Mouse (Mus musculus): ENCODE results near the gene Olfr152. TPM values are rescaled to one million over a fixed set of nuclear protein-coding genes. Genes with fewer than 3 reads are reported as not detected.

Olfr152 gene
- polyA plus RNA-seq (2014; fragmentation: Nextera tagmentation; extraction: Ambion mirVana), result not detected in 2 replicates

DNA sequence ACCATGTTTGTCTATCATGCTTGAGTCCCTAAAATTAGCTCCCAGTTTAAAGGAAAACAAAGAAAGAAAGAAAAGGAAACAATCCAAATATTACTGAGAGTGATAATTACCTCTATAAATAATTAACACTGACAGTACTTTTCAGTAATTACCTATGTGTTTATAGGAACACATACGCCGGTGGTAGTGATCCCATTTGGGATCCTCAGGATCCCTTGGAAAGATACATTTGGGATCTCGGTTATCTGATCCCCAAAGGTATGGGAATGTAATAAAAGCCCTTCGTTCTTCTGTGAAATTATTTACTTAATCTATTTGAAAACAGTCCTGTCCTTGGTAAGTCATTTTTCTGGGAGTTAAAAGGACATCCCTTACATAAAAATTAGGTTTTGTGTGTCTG lies at the start of gene Olfr152:
Gene Olfr152, plus strand, starts transcription at position 301 of the 400 bp plus-strand sequence.
- ATAC-seq (replicated peaks; ENCODE audit: low FRiP score, low TSS enrichment, low read depth) (no peak), DNase-seq (ENCODE audit: low spot score) (no peak)
- H3K9ac ChIP-seq (ENCODE audit: low read length), result no peak within 1 kb of the TSS
- H3K27me3 ChIP-seq (replicated peaks; ENCODE audit: control insufficient read depth, insufficient read depth, low read length), result no peaks in the 10 kb centered on the region
- 80% methylated on average over 4 of the region's 4 CpGs for WGBS
- H3K4me1 ChIP-seq (replicated peaks; ENCODE audit: control insufficient read depth, insufficient read depth, low read length), result no peaks in the 10 kb centered on the region
- H3K9me3 ChIP-seq (ENCODE audit: control insufficient read depth, low read length), result no peaks in the 10 kb centered on the region
- no peak within 1 kb of the TSS for H3K4me3 ChIP-seq (ENCODE audit: low read depth, low read length)
- no peaks in the 10 kb centered on the region for H3K36me3 ChIP-seq (ENCODE audit: control insufficient read depth, insufficient read depth, low read length)
- no peak within 1 kb of the TSS for H3K4me2 ChIP-seq (ENCODE audit: low read length)
- H3K27ac ChIP-seq (ENCODE audit: low read depth), result no peak within 1 kb of the TSS

DNA sequence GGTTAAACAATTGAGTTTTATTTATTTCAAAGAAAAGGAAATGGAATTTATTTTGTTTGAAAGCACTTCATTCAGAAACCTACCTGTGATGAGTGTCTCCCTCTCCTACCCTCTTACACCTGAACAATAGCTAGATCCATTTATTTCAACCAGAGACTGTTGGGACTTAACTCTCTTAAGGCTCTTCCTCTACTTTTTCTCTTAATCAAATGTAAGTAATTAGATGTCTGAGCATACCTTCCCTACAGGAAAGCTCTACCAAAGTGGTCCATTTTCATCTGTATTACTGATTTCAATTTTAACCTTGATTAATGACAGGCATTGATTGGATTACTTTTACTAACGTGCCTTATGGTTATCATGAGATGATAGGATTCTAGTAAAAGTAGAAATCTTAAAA lies 39.4 kb upstream of the Olfr152 start, which contains the start of gene Olfr1138:
Gene Olfr1138, minus strand, starts transcription at position 101 of the 400 bp plus-strand sequence.
- Histone ChIP-seq H3K27me3 (replicated peaks; ENCODE audit: control insufficient read depth, insufficient read depth, low read length) (no peaks in the 10 kb centered on the region), H3K9ac (ENCODE audit: low read length) (no peak within 1 kb of the TSS), H3K36me3 (ENCODE audit: control insufficient read depth, insufficient read depth, low read length) (no peaks in the 10 kb centered on the region), H3K27ac (ENCODE audit: low read depth) (no peak within 1 kb of the TSS), H3K4me2 (ENCODE audit: low read length) (no peak within 1 kb of the TSS), H3K9me3 (ENCODE audit: control insufficient read depth, low read length) (no peaks in the 10 kb centered on the region), H3K4me1 (replicated peaks; ENCODE audit: control insufficient read depth, insufficient read depth, low read length) (no peaks in the 10 kb centered on the region), H3K4me3 (ENCODE audit: low read depth, low read length) (no peak within 1 kb of the TSS)
- ATAC-seq (replicated peaks; ENCODE audit: low FRiP score, low TSS enrichment, low read depth), result no peak
- 87% methylated on average over 1 of the region's 1 CpGs for WGBS
- no peak for DNase-seq (ENCODE audit: low spot score)

DNA sequence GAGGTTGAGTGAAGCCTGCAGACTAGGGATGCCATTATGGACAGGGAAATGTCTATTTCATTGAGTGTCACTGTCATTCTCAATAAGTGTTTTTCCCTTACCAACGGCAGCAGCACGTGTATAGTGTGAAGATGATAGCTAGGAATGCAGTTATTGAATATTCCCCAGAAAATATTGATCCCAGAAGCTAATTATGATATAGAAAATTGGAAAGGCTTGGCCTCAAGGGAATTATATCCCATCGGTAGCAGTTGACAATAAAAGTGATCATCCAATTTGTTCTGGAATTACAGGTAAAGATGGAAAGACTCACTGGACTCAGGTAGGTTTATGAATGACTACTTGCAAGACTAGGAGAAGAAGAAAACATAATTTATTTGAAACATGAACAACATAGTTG lies 35.8 kb upstream of the Olfr152 start, which contains the start of gene Olfr1140:
Gene Olfr1140, plus strand, starts transcription at position 301 of the 400 bp plus-strand sequence.
- no peak for DNase-seq (ENCODE audit: low spot score)
- ATAC-seq (replicated peaks; ENCODE audit: low FRiP score, low TSS enrichment, low read depth), result no peak
- Histone ChIP-seq H3K36me3 (ENCODE audit: control insufficient read depth, insufficient read depth, low read length) (no peaks in the 10 kb centered on the region), H3K4me1 (replicated peaks; ENCODE audit: control insufficient read depth, insufficient read depth, low read length) (no peaks in the 10 kb centered on the region), H3K4me2 (ENCODE audit: low read length) (no peak within 1 kb of the TSS), H3K27me3 (replicated peaks; ENCODE audit: control insufficient read depth, insufficient read depth, low read length) (no peaks in the 10 kb centered on the region), H3K9ac (ENCODE audit: low read length) (no peak within 1 kb of the TSS), H3K9me3 (ENCODE audit: control insufficient read depth, low read length) (no peaks in the 10 kb centered on the region), H3K27ac (ENCODE audit: low read depth) (no peak within 1 kb of the TSS), H3K4me3 (ENCODE audit: low read depth, low read length) (no peak within 1 kb of the TSS)
- 77% methylated on average over 3 of the region's 3 CpGs for WGBS

DNA sequence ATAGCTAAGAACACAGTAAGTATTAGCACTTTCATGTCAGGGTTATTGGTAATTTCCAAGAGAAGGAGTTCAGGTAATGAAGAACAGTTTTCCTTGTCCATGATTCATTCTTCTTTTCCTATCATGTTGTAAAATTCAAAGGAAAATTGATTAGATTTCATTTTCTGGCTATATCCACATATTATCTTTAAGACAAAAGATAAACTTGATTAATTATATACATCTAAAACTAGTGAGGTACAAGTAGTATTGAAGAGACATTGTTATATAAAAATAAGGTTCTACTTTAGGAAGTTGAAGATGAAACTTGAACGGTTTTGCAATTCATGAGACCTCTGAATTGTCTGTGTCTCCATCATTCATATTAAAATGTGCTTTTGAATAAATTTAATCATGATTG lies 25.4 kb upstream of the Olfr152 start, which contains the start of gene Olfr1141:
Gene Olfr1141, minus strand, starts transcription at position 101 of the 400 bp plus-strand sequence.
- H3K9me3 ChIP-seq (ENCODE audit: control insufficient read depth, low read length), result no peaks in the 10 kb centered on the region
- ATAC-seq (replicated peaks; ENCODE audit: low FRiP score, low TSS enrichment, low read depth), result no peak

DNA sequence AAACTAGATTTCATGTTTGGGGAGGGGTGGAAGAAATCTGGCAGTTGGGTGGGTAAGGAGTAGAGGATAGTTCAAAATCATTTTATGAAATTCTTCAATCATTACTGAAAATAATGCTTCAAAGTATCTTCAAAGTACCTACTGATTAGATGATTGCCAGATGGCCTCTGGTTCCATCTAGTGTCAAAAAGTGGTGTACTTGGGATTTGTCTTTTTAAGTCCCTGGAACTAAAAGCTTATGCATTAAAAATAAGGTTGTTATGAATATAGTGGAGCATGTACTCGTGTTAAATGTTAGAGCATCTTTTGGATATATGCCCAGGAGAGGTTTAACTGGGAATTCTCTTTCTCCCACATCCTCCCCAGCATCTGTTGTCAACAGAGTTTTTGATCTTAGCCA lies 3.1 kb upstream of the Olfr152 start:
- Histone ChIP-seq H3K4me1 (replicated peaks; ENCODE audit: control insufficient read depth, insufficient read depth, low read length) (no peaks in the 10 kb centered on the region), H3K4me2 (ENCODE audit: low read length) (no peak overlapping the region), H3K9ac (ENCODE audit: low read length) (no peak overlapping the region), H3K27ac (ENCODE audit: low read depth) (no peak overlapping the region), H3K4me3 (ENCODE audit: low read depth, low read length) (no peak overlapping the region), H3K9me3 (ENCODE audit: control insufficient read depth, low read length) (no peaks in the 10 kb centered on the region), H3K27me3 (replicated peaks; ENCODE audit: control insufficient read depth, insufficient read depth, low read length) (no peaks in the 10 kb centered on the region), H3K36me3 (ENCODE audit: control insufficient read depth, insufficient read depth, low read length) (no peaks in the 10 kb centered on the region)
- ATAC-seq (replicated peaks; ENCODE audit: low FRiP score, low TSS enrichment, low read depth) (no peak), DNase-seq (ENCODE audit: low spot score) (no peak)
- WGBS, result 32% methylated on average over 1 of the region's 1 CpGs

More for the DNA sequence above, 25.4 kb upstream of the Olfr152 start, which contains the start of gene Olfr1141:
- H3K4me1 ChIP-seq (replicated peaks; ENCODE audit: control insufficient read depth, insufficient read depth, low read length), result no peaks in the 10 kb centered on the region
- H3K9ac ChIP-seq (ENCODE audit: low read length), result no peak within 1 kb of the TSS
- no peak within 1 kb of the TSS for H3K4me2 ChIP-seq (ENCODE audit: low read length)
- WGBS, result 92% methylated on average over 1 of the region's 1 CpGs
- DNase-seq (ENCODE audit: low spot score), result no peak
- H3K27ac ChIP-seq (ENCODE audit: low read depth), result no peak within 1 kb of the TSS
- H3K27me3 ChIP-seq (replicated peaks; ENCODE audit: control insufficient read depth, insufficient read depth, low read length), result no peaks in the 10 kb centered on the region
- H3K36me3 ChIP-seq (ENCODE audit: control insufficient read depth, insufficient read depth, low read length), result no peaks in the 10 kb centered on the region
- no peak within 1 kb of the TSS for H3K4me3 ChIP-seq (ENCODE audit: low read depth, low read length)

DNA sequence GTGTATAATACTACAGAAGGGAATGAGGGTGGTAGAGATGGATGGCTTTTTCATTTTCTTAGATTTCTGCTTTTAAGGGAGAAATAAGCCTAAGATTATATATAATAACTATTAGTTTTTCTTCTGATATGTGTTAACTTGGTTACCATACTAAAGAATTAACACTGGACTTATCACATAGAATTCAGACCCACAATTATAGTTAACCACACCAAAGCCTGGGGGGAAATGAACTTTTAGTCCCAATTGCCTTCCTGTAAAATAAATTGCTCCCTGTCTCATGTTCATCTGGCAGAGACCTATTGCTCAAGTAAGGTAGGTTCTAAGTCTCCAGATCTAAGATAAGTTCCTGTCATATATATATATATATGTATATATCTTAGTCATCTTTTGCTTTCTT lies 21.0 kb downstream of the Olfr152 start, which contains the start of gene Olfr1143:
Gene Olfr1143, plus strand, starts transcription at position 301 of the 400 bp plus-strand sequence.
- no peak for DNase-seq (ENCODE audit: low spot score)
- no peak for ATAC-seq (replicated peaks; ENCODE audit: low FRiP score, low TSS enrichment, low read depth)
- no peak within 1 kb of the TSS for H3K9ac ChIP-seq (ENCODE audit: low read length)
- no peaks in the 10 kb centered on the region for H3K27me3 ChIP-seq (replicated peaks; ENCODE audit: control insufficient read depth, insufficient read depth, low read length)
- no peaks in the 10 kb centered on the region for H3K36me3 ChIP-seq (ENCODE audit: control insufficient read depth, insufficient read depth, low read length)
- no peaks in the 10 kb centered on the region for H3K4me1 ChIP-seq (replicated peaks; ENCODE audit: control insufficient read depth, insufficient read depth, low read length)
- H3K9me3 ChIP-seq (ENCODE audit: control insufficient read depth, low read length), result no peaks in the 10 kb centered on the region
- H3K4me2 ChIP-seq (ENCODE audit: low read length), result no peak within 1 kb of the TSS
- H3K4me3 ChIP-seq (ENCODE audit: low read depth, low read length), result no peak within 1 kb of the TSS
- no peak within 1 kb of the TSS for H3K27ac ChIP-seq (ENCODE audit: low read depth)

DNA sequence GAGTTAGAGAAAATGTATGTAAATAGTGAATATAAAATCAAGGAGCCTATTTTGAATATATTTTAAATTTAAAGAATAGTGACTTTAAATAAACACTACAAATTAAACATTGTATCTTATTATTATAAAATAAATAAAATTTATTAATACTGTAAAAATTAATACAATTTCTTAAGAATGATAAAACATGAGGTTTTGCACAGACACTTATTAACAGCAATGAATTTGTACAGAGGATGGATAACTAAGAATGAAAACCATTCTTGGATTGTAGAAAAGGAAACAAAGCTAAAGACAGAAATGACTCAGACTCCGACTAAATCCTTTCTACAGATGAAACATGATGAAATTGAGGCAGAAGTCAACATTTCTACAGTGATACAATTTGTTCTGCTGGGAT lies 30.2 kb downstream of the Olfr152 start, which contains the start of gene Olfr1145:
Gene Olfr1145, plus strand, starts transcription at position 301 of the 400 bp plus-strand sequence.
- ATAC-seq (replicated peaks; ENCODE audit: low FRiP score, low TSS enrichment, low read depth), result no peak
- H3K27ac ChIP-seq (ENCODE audit: low read depth), result no peak within 1 kb of the TSS

DNA sequence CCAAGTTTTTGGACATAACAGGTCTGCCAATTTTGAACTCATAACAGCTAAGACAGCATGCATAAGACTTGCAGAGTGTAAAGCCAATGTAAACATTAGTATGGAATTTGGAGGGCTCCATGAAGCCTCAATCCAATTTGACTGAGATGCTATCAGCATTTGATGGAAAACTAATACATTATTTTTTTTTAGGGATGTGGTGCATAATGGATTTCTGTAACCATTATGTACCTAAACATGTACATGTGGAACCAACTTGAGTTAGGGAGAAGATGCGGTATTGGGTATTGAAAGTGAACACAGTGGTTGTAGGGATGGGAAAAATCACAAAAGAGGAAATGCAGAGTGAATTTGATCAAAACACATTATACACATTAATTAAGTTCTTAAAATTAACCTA lies 51.0 kb downstream of the Olfr152 start, which contains the start of gene Olfr1148:
Gene Olfr1148, plus strand, starts transcription at position 301 of the 400 bp plus-strand sequence.
- Histone ChIP-seq H3K27me3 (replicated peaks; ENCODE audit: control insufficient read depth, insufficient read depth, low read length) (no peaks in the 10 kb centered on the region), H3K4me1 (replicated peaks; ENCODE audit: control insufficient read depth, insufficient read depth, low read length) (no peaks in the 10 kb centered on the region), H3K9ac (ENCODE audit: low read length) (no peak within 1 kb of the TSS), H3K4me2 (ENCODE audit: low read length) (no peak within 1 kb of the TSS), H3K9me3 (ENCODE audit: control insufficient read depth, low read length) (no peaks in the 10 kb centered on the region), H3K4me3 (ENCODE audit: low read depth, low read length) (no peak within 1 kb of the TSS), H3K36me3 (ENCODE audit: control insufficient read depth, insufficient read depth, low read length) (no peaks in the 10 kb centered on the region), H3K27ac (ENCODE audit: low read depth) (no peak within 1 kb of the TSS)
- ATAC-seq (replicated peaks; ENCODE audit: low FRiP score, low TSS enrichment, low read depth) (no peak), DNase-seq (ENCODE audit: low spot score) (no peak)
- WGBS, result 89% methylated on average over 1 of the region's 1 CpGs

More for the DNA sequence above, 30.2 kb downstream of the Olfr152 start, which contains the start of gene Olfr1145:
- no peaks in the 10 kb centered on the region for H3K4me1 ChIP-seq (replicated peaks; ENCODE audit: control insufficient read depth, insufficient read depth, low read length)
- no peak within 1 kb of the TSS for H3K4me3 ChIP-seq (ENCODE audit: low read depth, low read length)
- H3K9ac ChIP-seq (ENCODE audit: low read length), result no peak within 1 kb of the TSS
- H3K27me3 ChIP-seq (replicated peaks; ENCODE audit: control insufficient read depth, insufficient read depth, low read length), result no peaks in the 10 kb centered on the region
- DNase-seq (ENCODE audit: low spot score), result no peak
- H3K4me2 ChIP-seq (ENCODE audit: low read length), result no peak within 1 kb of the TSS
- no peaks in the 10 kb centered on the region for H3K36me3 ChIP-seq (ENCODE audit: control insufficient read depth, insufficient read depth, low read length)
- WGBS, result 78% methylated on average over 1 of the region's 1 CpGs
- H3K9me3 ChIP-seq (ENCODE audit: control insufficient read depth, low read length), result no peaks in the 10 kb centered on the region
